Mouse (Mus musculus) limb, embryonic 10.5 days (tissue): Measurements from ENCODE around the gene 2200002D01Rik. TPM values are rescaled to one million over a fixed set of nuclear protein-coding genes. Genes with fewer than 3 reads are reported as not detected.
"Not testable (repeated sequence)": the region's sequence is repeated elsewhere in the genome, so short reads cannot be mapped to it uniquely, and the experiment has no call there.

Experiments used
- DNase-seq: peaks from one replicate; pipeline ENCODE4 v3.0.0-alpha.2; 2017; ENCODE audit warnings: low spot score
- H3K27ac ChIP-seq: fragments of 300-500 bp; sonication (generic); 2 replicates; pipeline ENCODE4 v1.5.1; 2016; ENCODE audit warnings: mild to moderate bottlenecking
- H3K27me3 ChIP-seq: fragments of 300-500 bp; sonication (generic); 2 replicates; pipeline ENCODE4 v1.6.1; 2016; ENCODE audit warnings: low read depth, mild to moderate bottlenecking; ENCODE audit not compliant: poor library complexity, severe bottlenecking
- H3K36me3 ChIP-seq: fragments of 300-500 bp; sonication (generic); 2 replicates; pipeline ENCODE4 v1.6.1; 2016; ENCODE audit warnings: mild to moderate bottlenecking, moderate library complexity
- H3K4me1 ChIP-seq: fragments of 300-500 bp; sonication (generic); 2 replicates; pipeline ENCODE4 v1.6.1; 2016
- H3K4me3 ChIP-seq: fragments of 300-500 bp; sonication (generic); 2 replicates; pipeline ENCODE4 v1.5.1; 2016; ENCODE audit warnings: mild to moderate bottlenecking, moderate library complexity
- H3K9me3 ChIP-seq: fragments of 300-500 bp; sonication (generic); replicated peaks from 2 replicates; pipeline ENCODE4 v1.6.1; 2016; ENCODE audit warnings: mild to moderate bottlenecking
- WGBS: fragments of 180-500 bp; shearing (Covaris S2); methylation state at CpG from one replicate; pipeline ENCODE4 v1.1.7; 2016; 5-methylcytosine and 5-hydroxymethylcytosine counted together
- polyA plus RNA-seq: library from polyadenylated mRNA; unstranded; fragments of >200 nt; fragmentation: Nextera tagmentation; extraction: Ambion mirVana; gene quantifications from 2 replicates; pipeline ENCODE4 v1.2.1, GENCODE M21; 2016

2200002D01Rik gene
- polyA plus RNA-seq, 1 experiment from 2014 or later: 2.6 TPM

DNA sequence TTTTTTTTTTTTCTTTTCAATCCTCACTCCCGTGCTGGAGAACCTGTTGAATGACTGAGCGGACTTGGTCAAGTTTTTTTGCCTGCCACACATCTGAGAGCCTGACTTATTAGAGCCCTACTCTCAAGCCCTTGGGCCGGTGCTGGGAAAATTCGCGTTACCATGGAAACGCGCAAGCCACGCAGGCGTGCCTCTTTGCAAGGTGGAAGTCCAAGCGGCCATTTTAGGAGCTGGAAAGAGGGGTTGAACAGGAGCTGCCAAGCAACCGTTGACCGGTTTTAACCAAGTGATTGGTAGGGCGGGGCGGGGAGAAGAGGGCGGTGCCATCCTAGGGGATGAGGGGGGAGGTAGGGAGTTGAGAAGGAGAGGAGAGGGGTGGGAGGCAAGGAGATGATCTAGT, 33.4 kb downstream of the 2200002D01Rik start:
- WGBS: 37% methylated on average over 15 of the region's 15 CpGs
- Histone ChIP-seq H3K9me3 (no peaks in the 10 kb centered on the region; the same call in 1 of the 2 replicates), H3K27ac (no peak overlapping the region), H3K27me3 (peaks cover 24% of the 10 kb centered on the region), H3K4me1 (peaks cover 20% of the 10 kb centered on the region), H3K4me3 (no peak overlapping the region), H3K36me3 (no peaks in the 10 kb centered on the region)
- no peak for DNase-seq

DNA sequence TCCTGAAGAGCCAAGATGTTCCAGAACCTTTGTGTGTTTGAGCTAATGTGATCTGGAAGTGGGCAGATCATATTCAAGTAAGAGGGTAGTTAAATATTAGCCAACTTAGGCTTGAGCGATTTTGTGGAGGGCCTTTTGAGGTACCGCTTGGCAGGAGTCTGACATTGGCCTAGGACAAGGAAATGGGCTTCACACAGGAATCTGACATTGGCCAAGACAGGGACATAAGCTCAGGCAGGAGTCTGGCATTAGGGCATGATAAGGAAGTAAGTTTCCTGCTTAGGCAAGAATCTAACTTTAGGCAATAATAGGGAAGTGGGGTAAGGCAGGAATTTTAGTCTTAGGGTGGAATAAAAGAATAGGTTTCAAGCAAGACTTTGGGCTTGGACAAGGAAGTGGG, 34.0 kb downstream of the 2200002D01Rik start:
- DNase-seq: no peak
- peaks cover 20% of the 10 kb centered on the region for H3K4me1 ChIP-seq
- no peaks in the 10 kb centered on the region for H3K36me3 ChIP-seq
- peaks cover 24% of the 10 kb centered on the region for H3K27me3 ChIP-seq
- H3K9me3 ChIP-seq: no peaks in the 10 kb centered on the region
- peak overlapping the region; percentile 38; the same call in 1 of the 2 replicates for H3K4me3 ChIP-seq
- no peak overlapping the region for H3K27ac ChIP-seq
- WGBS: 62% methylated on average over 2 of the region's 2 CpGs

DNA sequence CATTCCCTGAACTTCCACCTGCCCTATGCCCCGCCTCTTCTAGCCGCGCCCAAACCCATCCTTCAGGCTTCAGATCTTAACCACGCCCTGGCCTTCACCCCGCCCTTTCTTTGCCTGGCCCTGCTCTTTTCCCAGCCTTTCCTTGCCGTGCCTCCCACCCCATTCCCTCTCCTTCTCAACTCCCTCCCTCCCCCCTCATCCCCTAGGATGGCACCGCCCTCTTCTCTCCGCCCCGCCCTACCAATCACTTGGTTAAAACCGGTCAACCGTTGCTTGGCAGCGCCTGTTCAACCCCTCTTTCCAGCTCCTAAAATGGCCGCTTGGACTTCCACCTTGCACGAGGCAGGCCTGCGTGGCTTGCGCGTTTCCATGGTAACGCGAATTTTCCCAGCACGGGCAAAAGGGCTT, 34.6 kb downstream of the 2200002D01Rik start, which contains the start of gene Catsperg1:
TSS of gene Catsperg1 (minus strand) at position 361 of the 408 bp plus-strand sequence.
- Histone ChIP-seq H3K4me1 (peaks cover 20% of the 10 kb centered on the region), H3K27ac (no peak within 1 kb of the TSS), H3K9me3 (no peaks in the 10 kb centered on the region), H3K27me3 (peaks cover 24% of the 10 kb centered on the region), H3K36me3 (no peaks in the 10 kb centered on the region), H3K4me3 (peak within 1 kb of the TSS; percentile 38)
- peak; percentile 70 for DNase-seq
- WGBS: 3% methylated on average over 20 of the region's 20 CpGs

DNA sequence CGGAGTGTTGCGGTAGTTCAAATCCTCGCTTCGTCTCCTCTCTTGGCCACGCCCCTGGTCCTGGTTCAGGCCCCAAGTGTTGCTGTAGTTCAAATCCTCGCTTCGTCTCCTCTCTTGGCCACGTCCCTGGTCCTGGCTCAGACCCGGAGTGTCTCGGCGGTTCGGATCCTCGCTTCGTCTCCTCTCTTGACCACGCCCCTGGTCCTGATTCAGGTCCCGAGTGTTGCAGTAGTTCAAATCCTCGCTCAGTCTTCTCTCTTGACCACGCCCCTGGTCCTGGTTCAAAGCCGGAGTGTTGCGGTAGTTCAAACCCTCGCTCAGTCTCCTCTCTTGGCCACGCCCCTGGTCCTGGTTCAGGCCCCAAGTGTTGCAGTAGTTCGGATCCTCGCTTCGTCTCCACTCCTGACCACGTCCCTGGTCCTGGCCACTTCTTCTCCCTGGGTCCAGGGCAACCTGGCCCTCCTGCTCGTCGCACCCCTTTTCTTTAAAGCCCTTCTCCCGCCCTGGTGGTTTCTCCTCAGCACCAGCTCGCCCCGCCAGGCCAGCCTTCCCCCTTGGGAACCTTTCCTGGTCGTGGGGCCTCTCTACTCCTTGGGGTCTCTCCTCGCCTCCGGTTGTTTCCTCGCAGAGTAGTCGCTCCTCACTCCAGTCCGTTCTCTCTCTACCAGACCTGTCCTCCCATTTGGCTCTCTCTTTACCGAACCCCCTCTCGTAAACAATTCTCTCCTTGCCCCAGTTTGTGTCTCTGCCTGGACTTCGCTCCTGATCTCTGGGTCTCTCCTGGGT, 35.3 kb downstream of the 2200002D01Rik start:
- peaks cover 24% of the 10 kb centered on the region for H3K27me3 ChIP-seq
- WGBS: 14% methylated on average over 40 of the region's 40 CpGs
- not testable (repeated sequence) for H3K36me3 ChIP-seq, H3K27ac ChIP-seq, H3K9me3 ChIP-seq, DNase-seq
- H3K4me3 ChIP-seq: peak overlapping the region; percentile 38
- H3K4me1 ChIP-seq: peaks cover 20% of the 10 kb centered on the region

DNA sequence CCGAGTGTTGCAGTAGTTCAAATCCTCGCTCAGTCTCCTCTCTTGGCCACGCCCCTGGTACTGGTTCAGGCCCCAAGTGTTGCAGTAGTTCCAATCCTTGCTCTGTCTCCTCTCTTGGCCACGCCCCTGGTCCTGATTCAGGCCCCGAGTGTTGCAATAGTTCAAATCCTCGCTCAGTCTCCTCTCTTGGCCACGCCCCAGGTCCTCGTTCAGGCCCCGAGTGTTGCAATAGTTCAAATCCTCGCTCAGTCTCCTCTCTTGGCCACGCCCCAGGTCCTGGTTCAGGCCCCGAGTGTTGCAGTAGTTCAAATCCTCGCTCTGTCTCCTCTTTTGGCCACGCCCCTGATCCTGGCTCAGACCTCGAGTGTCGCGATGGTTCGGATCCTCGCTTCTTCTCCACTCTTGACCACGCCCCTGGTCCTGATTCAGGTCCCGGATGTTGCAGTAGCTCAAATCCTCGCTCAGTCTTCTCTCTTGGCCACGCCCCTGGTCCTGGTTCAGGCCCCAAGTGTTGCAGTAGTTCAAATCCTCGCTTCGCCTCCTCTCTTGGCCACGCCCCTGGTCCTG, 36.0 kb downstream of the 2200002D01Rik start:
- no peak overlapping the region for H3K27ac ChIP-seq
- peak overlapping the region; percentile 47 for H3K4me3 ChIP-seq
- H3K36me3 ChIP-seq: no peaks in the 10 kb centered on the region
- peak; percentile 43 for DNase-seq
- H3K9me3 ChIP-seq: no peaks in the 10 kb centered on the region
- H3K27me3 ChIP-seq: peaks cover 24% of the 10 kb centered on the region
- 9% methylated on average over 26 of the region's 26 CpGs for WGBS
- peaks cover 20% of the 10 kb centered on the region for H3K4me1 ChIP-seq

DNA sequence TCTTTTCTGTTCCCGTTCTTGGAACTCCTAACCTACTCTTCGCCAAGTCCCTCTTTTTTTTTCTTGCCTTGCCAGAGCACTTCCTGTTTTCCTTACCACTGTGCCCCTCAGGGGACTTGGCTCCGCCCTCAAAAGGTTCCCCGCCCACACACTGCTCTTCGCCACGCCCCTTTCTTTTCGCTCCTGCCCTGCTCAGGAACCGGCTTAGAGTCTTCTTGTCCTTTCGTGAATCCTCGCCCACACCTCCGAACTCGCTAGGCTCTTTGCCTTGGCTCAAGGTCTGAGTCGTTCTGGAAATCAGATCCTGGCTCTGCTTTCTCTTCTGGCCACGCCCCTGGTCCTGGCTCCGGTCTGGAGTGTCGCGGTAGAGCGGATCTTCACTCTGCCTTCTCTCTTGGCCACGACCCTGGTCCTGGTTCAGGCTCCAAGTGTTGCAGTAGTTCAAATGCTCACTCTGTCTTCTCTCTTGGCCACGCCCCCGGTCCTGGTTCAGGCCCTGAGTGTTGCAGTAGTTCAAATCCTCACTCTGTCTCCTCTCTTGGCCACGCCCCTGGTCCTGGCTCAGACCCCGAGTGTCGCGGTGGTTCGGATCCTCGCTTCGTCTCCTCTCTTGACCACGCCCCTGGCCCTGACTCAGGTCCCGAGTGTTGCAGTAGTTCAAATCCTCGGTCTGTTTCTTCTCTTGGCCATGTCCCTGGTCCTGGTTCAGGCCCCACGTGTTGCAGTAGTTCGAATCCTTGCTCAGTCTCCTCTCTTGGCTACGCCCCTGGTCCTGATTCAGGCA, 36.7 kb downstream of the 2200002D01Rik start:
- H3K27me3 ChIP-seq: peaks cover 24% of the 10 kb centered on the region
- WGBS: 5% methylated on average over 34 of the region's 34 CpGs
- H3K27ac ChIP-seq: peak overlapping the region; percentile 51; the same call in 1 of the 2 replicates

DNA sequence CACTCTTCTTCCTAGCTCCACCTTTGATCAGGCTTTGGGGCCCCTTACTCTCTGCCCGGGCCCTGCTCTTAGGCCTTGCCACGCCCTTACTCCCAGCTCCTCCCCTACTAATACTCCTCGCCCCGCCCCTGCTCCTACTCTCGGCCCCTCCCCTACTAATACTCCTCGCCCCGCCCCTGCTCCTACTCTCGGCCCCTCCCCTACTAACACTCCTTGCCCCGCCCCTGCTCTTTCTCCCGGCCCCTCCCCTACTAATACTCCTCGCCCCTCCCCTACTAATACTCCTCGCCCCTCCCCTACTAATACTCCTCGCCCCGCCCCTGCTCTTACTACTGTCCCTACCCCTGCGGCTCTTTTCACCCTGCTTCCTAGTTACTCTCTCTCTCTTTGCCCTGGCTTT, 37.3 kb downstream of the 2200002D01Rik start:
- 27% methylated on average over 15 of the region's 15 CpGs for WGBS
- Histone ChIP-seq H3K27me3 (peaks cover 24% of the 10 kb centered on the region), H3K4me1 (peaks cover 20% of the 10 kb centered on the region), H3K4me3 (peak overlapping the region; percentile 47), H3K27ac (0 out of 2 replicates have a peak overlapping the region, but pooled peaks have one; percentile 51)
- DNase-seq, H3K36me3 ChIP-seq, H3K9me3 ChIP-seq: not testable (repeated sequence)

More for the DNA sequence above, 36.7 kb downstream of the 2200002D01Rik start:
- peak; percentile 77 for DNase-seq
- Histone ChIP-seq H3K4me3 (peak overlapping the region; percentile 47), H3K4me1 (peaks cover 20% of the 10 kb centered on the region), H3K36me3 (no peaks in the 10 kb centered on the region), H3K9me3 (no peaks in the 10 kb centered on the region)

DNA sequence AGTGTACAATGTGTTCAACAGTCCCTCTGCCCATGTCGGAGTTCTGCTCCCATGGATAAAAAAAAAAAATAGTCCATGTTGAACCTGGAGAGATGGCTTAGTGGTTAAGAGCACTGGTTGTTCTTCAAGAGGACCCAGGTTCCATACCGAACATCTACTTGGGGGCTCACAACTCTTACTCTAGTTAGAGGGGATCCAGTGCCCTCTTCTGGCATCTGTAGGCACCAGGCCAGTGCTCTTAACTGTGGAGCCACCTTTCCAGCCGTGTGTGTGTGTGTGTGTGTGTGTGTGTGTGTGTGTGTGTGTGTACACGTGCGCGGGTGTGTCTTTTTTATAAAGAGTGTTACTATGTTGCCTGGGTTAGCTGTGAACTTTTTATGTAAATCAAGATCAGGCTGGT, 45.7 kb downstream of the 2200002D01Rik start:
- Histone ChIP-seq H3K9me3 (no peaks in the 10 kb centered on the region), H3K4me3 (no peak overlapping the region), H3K27ac (no peak overlapping the region), H3K27me3 (no peaks in the 10 kb centered on the region), H3K4me1 (no peaks in the 10 kb centered on the region), H3K36me3 (no peaks in the 10 kb centered on the region)
- DNase-seq: no peak
- WGBS: 88% methylated on average over 6 of the region's 6 CpGs

Other genes with a start within 250 kb of the 2200002D01Rik start
- 1.8 and 2.2 TPM in 2 replicates for gene Ryr1, start 123.3 kb downstream of the 2200002D01Rik start, polyA plus RNA-seq
- 0.60 and 0.70 TPM in 2 replicates for gene Rasgrp4, start 113.6 kb downstream of the 2200002D01Rik start, polyA plus RNA-seq
- gene Fam98c, start 92.2 kb downstream of the 2200002D01Rik start, polyA plus RNA-seq: 10.7 and 11.2 TPM in 2 replicates
- gene Ggn, start 78.3 kb downstream of the 2200002D01Rik start, polyA plus RNA-seq: 0.29 and 0.38 TPM in 2 replicates
- gene Spred3, start 78.1 kb downstream of the 2200002D01Rik start, polyA plus RNA-seq: 2.7 and 3.3 TPM in 2 replicates
- 321 and 323 TPM in 2 replicates for gene Psmd8, start 67.8 kb downstream of the 2200002D01Rik start, polyA plus RNA-seq
- gene Catsperg1, start 34.4 kb downstream of the 2200002D01Rik start, polyA plus RNA-seq: 0.06 and 0.45 TPM in 2 replicates
- 0.70 and 1.2 TPM in 2 replicates for gene Kcnk6, start 16.0 kb downstream of the 2200002D01Rik start, polyA plus RNA-seq
- gene Yif1b, start 10.1 kb downstream of the 2200002D01Rik start, polyA plus RNA-seq: 99.8 and 103 TPM in 2 replicates
- 58.8 and 71.8 TPM in 2 replicates for gene Spint2, start 33.4 kb upstream of the 2200002D01Rik start, polyA plus RNA-seq
- gene Ppp1r14a, start 40.8 kb upstream of the 2200002D01Rik start, polyA plus RNA-seq: 5.4 and 6.1 TPM in 2 replicates
- 24.0 and 32.9 TPM in 2 replicates for gene Dpf1, start 55.5 kb upstream of the 2200002D01Rik start, polyA plus RNA-seq